Mouse (Mus musculus): ENCODE data around the gene Nrxn2. TPM values are rescaled to one million over a fixed set of nuclear protein-coding genes. Genes with fewer than 3 reads are reported as not detected.

Nrxn2 gene
- polyA plus RNA-seq, 1 experiment: 7.3 TPM

DNA sequence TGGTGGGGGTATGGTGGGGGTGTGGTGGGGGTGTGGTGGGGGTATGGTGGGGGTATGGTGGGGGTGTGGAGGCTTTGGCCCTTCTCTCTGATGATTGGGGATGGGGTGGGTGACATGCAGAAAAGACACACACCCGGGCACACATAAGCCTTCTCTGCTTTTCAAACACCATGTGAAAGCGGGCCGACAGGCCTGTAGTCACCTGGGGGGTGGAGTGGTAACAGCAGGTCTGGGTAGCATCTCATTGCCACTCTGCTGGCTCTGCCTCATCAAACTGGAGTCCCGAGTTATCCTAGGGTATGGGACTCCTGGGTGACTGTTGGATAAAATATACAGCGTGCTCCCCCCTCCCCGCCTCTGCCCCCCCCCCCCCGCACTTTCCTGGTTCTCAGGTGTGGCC, 75.5 kb downstream of the Nrxn2 start:
- Histone ChIP-seq H3K4me3 (replicated peaks; ENCODE audit: extremely low read depth, low read depth, low read length) (no peak overlapping the region), H3K4me1 (ENCODE audit: control insufficient read depth, insufficient read depth, low read length) (no peaks in the 10 kb centered on the region)
- no peak for TF ChIP-seq POLR2A (IDR thresholded peaks at IDR 0.05; ENCODE audit: borderline replicate concordance, extremely low read depth, low read depth, low read length)
- no peak for TF ChIP-seq CTCF (IDR thresholded peaks at IDR 0.05; ENCODE audit: insufficient read depth, low read length)
- DNase-seq: no peak
- 49% methylated on average over 7 of the region's 7 CpGs for WGBS

DNA sequence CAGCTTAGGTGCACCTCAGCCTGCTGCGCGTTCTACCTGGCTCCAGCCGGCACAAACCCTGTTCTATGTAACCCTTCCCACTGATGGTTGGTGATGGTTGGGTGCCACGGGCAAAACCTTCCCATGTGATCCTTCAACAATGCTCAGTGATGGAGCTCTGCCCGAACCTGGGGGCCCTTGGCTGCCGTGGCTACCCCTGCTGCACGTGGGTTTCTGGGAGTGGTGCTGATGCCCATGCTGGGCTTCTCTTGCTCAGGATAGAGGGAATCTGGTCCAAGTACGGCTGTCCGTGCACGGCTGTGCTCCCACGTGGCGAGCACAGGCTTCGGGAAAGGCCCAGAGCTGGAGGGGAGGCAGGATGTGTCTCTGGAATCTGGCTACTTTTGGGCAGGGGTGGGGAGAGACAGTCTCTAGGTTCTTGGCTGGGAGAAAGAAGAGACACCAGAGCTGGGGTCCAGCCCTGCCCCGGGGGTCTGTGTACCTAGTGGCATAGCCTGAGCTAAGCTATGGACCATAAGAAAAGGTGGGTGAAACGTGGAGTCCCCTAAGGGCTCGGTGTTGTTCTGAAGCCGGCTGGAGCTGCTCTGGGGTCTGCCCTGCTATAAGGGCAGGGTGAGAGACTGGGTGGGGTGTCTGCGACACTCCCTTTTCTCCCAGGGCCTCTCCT, 76.1 kb downstream of the Nrxn2 start:
- no peak for TF ChIP-seq CTCF (IDR thresholded peaks at IDR 0.05; ENCODE audit: insufficient read depth, low read length)
- TF ChIP-seq POLR2A (IDR thresholded peaks at IDR 0.05; ENCODE audit: borderline replicate concordance, extremely low read depth, low read depth, low read length): no peak
- 56% methylated on average over 18 of the region's 18 CpGs for WGBS
- no peak for DNase-seq
- H3K4me1 ChIP-seq (ENCODE audit: control insufficient read depth, insufficient read depth, low read length): no peaks in the 10 kb centered on the region
- H3K4me3 ChIP-seq (replicated peaks; ENCODE audit: extremely low read depth, low read depth, low read length): no peak overlapping the region

DNA sequence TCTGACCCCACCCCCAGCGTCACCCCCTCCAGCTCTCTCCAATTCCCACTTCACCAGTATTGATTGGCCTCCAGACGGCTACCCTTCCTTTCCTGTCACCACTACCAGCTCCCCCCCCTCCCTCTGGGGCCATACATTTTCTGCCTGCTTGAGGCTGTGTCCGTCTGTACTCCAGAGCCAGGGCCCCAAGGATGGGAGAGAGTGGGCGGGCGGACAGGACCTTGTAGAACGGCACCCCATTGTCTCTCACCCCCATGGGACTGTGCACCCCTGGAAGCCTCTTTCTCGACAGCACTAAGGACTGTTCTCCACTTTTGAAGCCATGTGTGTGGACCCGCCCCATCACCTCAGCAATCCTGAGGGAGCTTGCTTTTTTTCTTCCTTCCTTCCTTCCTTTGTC, 77.2 kb downstream of the Nrxn2 start:
- no peak for DNase-seq
- WGBS: 41% methylated on average over 8 of the region's 8 CpGs
- Histone ChIP-seq H3K4me1 (ENCODE audit: control insufficient read depth, insufficient read depth, low read length) (no peaks in the 10 kb centered on the region), H3K4me3 (replicated peaks; ENCODE audit: extremely low read depth, low read depth, low read length) (no peak overlapping the region)
- TF ChIP-seq CTCF (IDR thresholded peaks at IDR 0.05; ENCODE audit: insufficient read depth, low read length): no peak

DNA sequence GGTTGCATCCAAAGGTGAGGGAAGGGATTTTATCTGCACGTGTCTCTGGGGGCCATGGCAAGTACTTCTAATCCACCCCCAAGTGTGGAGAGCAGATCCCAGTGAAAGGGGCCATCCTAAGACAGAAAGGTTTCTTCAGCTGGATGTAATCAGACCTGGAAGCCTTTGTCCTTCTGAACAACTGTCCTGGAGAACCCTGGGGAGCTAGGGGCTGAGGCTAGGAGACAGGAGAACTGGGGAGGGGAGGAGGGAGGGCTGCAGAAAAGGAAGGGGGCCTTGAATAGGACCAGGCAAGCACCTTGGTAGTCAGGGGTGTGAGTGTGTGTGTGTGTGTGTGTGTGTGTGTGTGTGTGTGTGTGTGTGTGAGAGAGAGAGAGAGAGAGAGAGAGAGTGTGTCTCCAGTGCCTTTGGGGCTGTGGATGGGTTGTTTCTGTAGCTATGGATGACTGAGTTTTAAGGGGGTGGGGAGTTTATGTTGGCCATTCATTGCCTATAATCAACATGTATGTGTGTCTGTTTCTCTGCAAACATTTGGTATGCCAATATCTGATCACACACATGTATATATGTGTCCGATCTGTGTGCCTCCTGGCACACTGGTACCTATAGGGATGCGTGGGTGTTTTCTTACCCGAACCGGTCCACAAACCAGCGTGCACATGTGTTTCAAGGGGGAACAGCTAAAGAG, 78.1 kb downstream of the Nrxn2 start:
- TF ChIP-seq POLR2A (IDR thresholded peaks at IDR 0.05; ENCODE audit: borderline replicate concordance, extremely low read depth, low read depth, low read length) (no peak), CTCF (IDR thresholded peaks at IDR 0.05; ENCODE audit: insufficient read depth, low read length) (no peak)
- 18% methylated on average over 6 of the region's 6 CpGs for WGBS
- no peak for DNase-seq
- H3K4me1 ChIP-seq (ENCODE audit: control insufficient read depth, insufficient read depth, low read length): no peaks in the 10 kb centered on the region
- H3K4me3 ChIP-seq (replicated peaks; ENCODE audit: extremely low read depth, low read depth, low read length): no peak overlapping the region

DNA sequence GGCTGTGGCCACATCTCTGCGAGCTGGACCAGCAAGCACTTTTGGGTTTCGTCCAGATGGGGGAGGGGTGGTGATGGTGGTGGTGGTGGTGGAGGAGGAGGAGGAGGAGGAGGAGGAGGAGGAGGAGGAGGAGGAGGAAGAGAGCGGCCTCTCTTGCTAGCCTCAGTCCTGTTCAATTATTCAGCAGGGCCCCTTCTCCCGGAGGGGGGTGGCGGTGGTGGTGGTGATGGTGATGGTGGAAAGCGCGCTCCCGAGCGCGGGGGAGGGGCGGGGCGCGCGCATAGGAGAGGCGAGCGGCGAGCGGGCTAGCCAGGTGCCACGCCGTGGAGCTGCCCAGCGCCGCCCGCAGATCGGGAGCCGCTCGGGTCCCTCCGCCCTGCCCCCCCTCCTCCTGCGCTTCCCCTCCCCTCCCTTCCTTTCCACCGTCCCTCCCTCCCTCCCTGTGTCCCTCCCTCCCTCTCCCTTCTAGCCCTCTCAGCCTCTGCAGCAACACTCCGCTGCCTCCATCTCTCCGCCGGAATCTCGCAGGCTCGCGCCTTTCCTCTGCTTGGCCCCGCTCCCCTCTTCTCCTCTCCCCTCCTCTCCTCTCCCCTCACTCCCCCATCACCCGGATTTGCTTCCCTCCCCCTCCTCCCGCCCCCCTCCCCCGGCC, 78.7 kb downstream of the Nrxn2 start:
- 0% methylated on average over 27 of the region's 39 CpGs for WGBS
- no peak for DNase-seq
- TF ChIP-seq POLR2A (IDR thresholded peaks at IDR 0.05; ENCODE audit: borderline replicate concordance, extremely low read depth, low read depth, low read length) (no peak), CTCF (IDR thresholded peaks at IDR 0.05; ENCODE audit: insufficient read depth, low read length) (no peak)
- Histone ChIP-seq H3K4me3 (replicated peaks; ENCODE audit: extremely low read depth, low read depth, low read length) (no peak overlapping the region), H3K4me1 (ENCODE audit: control insufficient read depth, insufficient read depth, low read length) (no peaks in the 10 kb centered on the region)

DNA sequence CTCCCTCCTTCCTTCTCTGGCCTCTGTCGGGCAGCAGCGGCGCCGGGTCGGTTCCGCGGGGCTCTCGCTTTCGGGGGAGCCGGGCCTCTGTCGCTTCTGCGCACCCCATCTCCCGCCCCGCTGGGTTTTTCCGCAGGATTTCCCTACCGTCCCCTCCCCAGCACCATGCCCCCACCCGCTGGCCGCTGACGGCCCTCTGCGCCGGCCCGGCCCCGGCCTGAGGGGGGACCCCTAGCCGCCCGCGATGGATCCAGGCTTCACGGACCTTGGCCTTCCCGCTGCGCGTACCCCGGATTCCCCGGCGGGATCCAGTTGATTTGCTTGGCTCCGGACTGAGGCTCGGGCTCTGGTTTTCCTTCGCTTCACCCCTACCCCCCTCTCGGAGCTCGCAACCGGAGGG, 79.3 kb downstream of the Nrxn2 start:
- Histone ChIP-seq H3K4me1 (ENCODE audit: control insufficient read depth, insufficient read depth, low read length) (no peaks in the 10 kb centered on the region), H3K4me3 (replicated peaks; ENCODE audit: extremely low read depth, low read depth, low read length) (peak overlapping the region; percentile 9)
- 1% methylated on average over 39 of the region's 39 CpGs for WGBS
- TF ChIP-seq CTCF (IDR thresholded peaks at IDR 0.05; ENCODE audit: insufficient read depth, low read length) (no peak), POLR2A (IDR thresholded peaks at IDR 0.05; ENCODE audit: borderline replicate concordance, extremely low read depth, low read depth, low read length) (no peak)
- DNase-seq: no peak

DNA sequence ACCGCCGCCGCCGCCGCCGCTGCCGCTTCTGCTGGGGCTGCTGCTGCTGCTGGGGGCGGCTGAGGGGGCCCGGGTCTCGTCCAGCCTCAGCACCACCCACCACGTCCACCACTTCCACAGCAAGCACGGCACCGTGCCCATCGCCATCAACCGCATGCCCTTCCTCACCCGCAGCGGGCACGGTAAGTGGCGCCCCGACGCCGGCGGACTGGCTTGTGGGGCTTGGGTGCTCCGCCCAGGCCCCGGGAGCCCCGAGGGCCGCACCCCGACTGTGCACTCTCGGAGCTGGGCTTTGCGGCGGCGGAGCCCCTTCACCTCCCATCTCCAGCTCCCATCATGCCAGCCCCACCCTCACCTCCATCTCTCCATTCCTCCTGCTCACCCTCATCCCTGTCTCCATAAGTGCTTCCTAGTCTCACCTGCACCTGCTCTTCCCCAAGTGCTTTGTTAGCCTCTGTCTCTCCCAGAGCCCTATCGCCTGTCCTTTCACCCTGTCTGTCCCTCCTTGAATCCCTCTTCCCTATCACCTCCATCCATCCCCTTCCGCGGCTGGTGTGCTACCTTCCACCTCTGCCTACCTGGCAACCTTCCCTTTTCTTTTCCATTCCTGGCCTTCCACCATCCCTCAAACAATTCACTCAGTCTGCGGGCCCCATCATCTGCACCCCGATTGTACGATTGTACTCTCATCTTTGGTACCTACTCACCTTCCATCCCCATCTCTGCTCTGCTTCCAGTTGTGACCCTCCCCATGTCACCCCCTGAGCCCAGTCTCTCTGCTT, 80.0 kb downstream of the Nrxn2 start:
- 5% methylated on average over 37 of the region's 38 CpGs for WGBS
- TF ChIP-seq POLR2A (IDR thresholded peaks at IDR 0.05; ENCODE audit: borderline replicate concordance, extremely low read depth, low read depth, low read length) (no peak), CTCF (IDR thresholded peaks at IDR 0.05; ENCODE audit: insufficient read depth, low read length) (no peak)
- DNase-seq: no peak
- Histone ChIP-seq H3K4me3 (replicated peaks; ENCODE audit: extremely low read depth, low read depth, low read length) (no peak overlapping the region), H3K4me1 (ENCODE audit: control insufficient read depth, insufficient read depth, low read length) (no peaks in the 10 kb centered on the region)

DNA sequence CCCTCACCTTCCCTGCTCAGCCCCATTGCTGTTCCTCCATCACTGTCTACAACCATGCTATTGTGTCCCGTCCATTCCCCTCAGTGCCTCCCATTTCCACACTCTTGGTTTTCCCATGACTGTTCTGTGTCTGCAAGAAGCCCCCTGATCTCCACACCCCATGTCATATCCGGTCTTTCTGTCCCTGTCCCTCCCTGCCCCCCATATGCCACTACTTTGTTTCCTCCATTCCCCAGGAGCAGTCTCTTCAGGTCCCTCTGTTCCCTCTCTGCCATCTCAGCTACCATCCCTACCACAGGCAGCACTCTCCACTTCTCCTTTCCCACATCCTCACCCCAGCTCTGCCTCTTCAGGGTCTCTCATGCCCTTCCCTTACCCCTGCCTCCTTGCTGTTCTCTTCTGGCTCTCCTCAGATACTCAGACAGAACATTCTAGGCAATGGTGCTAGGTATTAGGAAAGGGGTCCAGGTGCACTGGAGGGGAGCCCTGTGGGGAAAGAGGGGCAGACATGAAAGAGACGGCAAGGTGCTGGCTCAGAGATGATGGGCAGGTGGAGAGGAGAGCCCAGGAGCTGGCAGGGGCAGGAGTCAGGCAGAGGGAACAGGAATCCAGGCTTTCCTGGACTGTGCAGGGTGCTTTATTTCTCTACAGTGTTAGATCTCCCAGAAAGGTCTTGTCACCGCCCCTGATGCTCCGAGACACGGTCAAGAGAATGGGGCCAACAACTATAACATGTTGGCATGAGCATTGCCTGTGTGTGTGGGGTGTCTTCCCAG, 81.5 kb downstream of the Nrxn2 start:
- TF ChIP-seq POLR2A (IDR thresholded peaks at IDR 0.05; ENCODE audit: borderline replicate concordance, extremely low read depth, low read depth, low read length) (no peak), CTCF (IDR thresholded peaks at IDR 0.05; ENCODE audit: insufficient read depth, low read length) (no peak)
- DNase-seq: no peak
- no peaks in the 10 kb centered on the region for H3K4me1 ChIP-seq (ENCODE audit: control insufficient read depth, insufficient read depth, low read length)
- 54% methylated on average over 6 of the region's 6 CpGs for WGBS
- H3K4me3 ChIP-seq (replicated peaks; ENCODE audit: extremely low read depth, low read depth, low read length): no peak overlapping the region

DNA sequence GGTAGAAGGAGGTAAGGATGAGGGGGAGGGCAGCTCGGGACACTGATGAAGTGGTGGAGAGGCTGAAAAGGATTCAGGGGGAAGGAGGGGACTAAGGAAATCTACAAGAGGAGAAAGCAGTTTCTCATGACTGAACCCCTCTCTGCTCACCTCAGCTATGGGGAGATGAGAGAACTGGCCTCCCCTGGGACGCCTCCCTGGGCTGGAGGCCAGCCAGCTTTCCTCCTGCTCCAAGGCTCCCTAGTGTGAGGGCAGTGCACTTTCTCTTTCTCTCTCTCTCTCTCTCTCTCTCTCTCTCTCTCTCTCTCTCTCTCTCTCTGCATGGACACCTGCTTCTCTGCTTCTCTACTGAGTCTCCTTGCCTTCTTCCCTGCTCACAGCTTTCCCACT, 82.1 kb downstream of the Nrxn2 start:
- H3K4me1 ChIP-seq (ENCODE audit: control insufficient read depth, insufficient read depth, low read length): no peaks in the 10 kb centered on the region
- 33% methylated on average over 2 of the region's 2 CpGs for WGBS
- no peak overlapping the region for H3K4me3 ChIP-seq (replicated peaks; ENCODE audit: extremely low read depth, low read depth, low read length)
- TF ChIP-seq CTCF (IDR thresholded peaks at IDR 0.05; ENCODE audit: insufficient read depth, low read length) (no peak), POLR2A (IDR thresholded peaks at IDR 0.05; ENCODE audit: borderline replicate concordance, extremely low read depth, low read depth, low read length) (no peak)
- DNase-seq: no peak

Data from lung, adult 2 months (tissue).